Mouse (Mus musculus): Measurements from ENCODE around the gene Coro7.

DNA sequence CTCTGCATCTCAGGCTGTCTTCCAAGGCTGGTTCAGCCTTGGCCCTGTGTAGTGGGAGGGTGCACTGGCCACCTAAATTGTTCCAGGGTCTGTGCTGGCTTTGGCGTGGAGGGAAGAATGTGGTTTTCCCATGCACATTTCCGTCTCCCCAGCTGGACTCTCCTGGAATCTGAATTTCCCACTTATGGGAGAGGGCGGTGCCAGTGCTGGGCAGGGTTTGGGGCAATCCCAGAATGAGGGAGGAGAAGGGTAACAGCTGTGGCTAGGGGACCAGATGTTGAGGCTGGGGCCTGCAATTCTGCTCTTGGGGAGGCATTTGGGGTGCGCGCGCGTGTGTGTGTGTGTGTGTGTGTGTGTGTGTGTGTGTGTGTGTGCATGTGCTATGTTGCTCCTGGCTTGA, 82.3 kb downstream of the Coro7 start:
- no peak for TF ChIP-seq CTCF (IDR thresholded peaks at IDR 0.05; ENCODE audit: low read depth, low read length)
- no peak for TF ChIP-seq POLR2A (IDR thresholded peaks at IDR 0.05; ENCODE audit: extremely low read depth, insufficient read depth, low read length)
